Mouse (Mus musculus) CH12.LX (cell line): ENCODE results near the gene Adap1.

ENCODE experiments used
- CHD2 ChIP-seq: IDR thresholded peaks from 2 replicates; pipeline ENCODE4 v1.6.1; 2011; ENCODE audit warnings: low read length, improper control_type of control experiment
- CTCF ChIP-seq, 2 experiments: IDR thresholded peaks in 1 of 2; conservative IDR thresholded peaks in 1 of 2; 2 replicates each; pipeline ENCODE4 v1.5.1; 2011 to 2012; ENCODE audit warnings: low read depth in 2 of 2, low read length in 2 of 2, improper control_type of control experiment in 1 of 2, inconsistent platforms in 1 of 2, mild to moderate bottlenecking in 1 of 2, moderate library complexity in 1 of 2
- IRF4 ChIP-seq: IDR thresholded peaks from 2 replicates; pipeline ENCODE4 v1.6.1; 2014; ENCODE audit warnings: low read depth, mild to moderate bottlenecking, inconsistent platforms, low read length, improper control_type of control experiment
- MAFK ChIP-seq: IDR thresholded peaks from 2 replicates; pipeline ENCODE4 v1.6.1; 2011; ENCODE audit warnings: low read length, improper control_type of control experiment; ENCODE audit not compliant: insufficient replicate concordance
- MAX ChIP-seq: IDR thresholded peaks from 2 replicates; pipeline ENCODE4 v1.6.1; 2011; ENCODE audit warnings: low read length, improper control_type of control experiment
- MAZ ChIP-seq: IDR thresholded peaks from 2 replicates; pipeline ENCODE4 v1.6.1; 2012; ENCODE audit warnings: low read depth, mild to moderate bottlenecking, inconsistent platforms, low read length, improper control_type of control experiment, moderate library complexity
- MXI1 ChIP-seq: IDR thresholded peaks from 2 replicates; pipeline ENCODE4 v1.6.1; 2011; ENCODE audit warnings: mild to moderate bottlenecking, low read depth, low read length, improper control_type of control experiment
- MYC ChIP-seq: IDR thresholded peaks from 2 replicates; pipeline ENCODE4 v1.6.1; 2011; ENCODE audit warnings: low read depth, mild to moderate bottlenecking, improper control_type of control experiment, low read length
- POLR2A ChIP-seq: IDR thresholded peaks from 2 replicates; pipeline ENCODE4 v1.6.1; 2011; ENCODE audit warnings: low read depth, mild to moderate bottlenecking, improper control_type of control experiment, low read length
- POLR2AphosphoS2 ChIP-seq: IDR thresholded peaks from 2 replicates; pipeline ENCODE4 v1.6.1; 2011; ENCODE audit warnings: low read depth, low read length, improper control_type of control experiment
- SMC3 ChIP-seq: IDR thresholded peaks from 2 replicates; pipeline ENCODE4 v1.6.1; 2011; ENCODE audit warnings: low read depth, low read length, improper control_type of control experiment
- USF1 ChIP-seq: IDR thresholded peaks from 2 replicates; pipeline ENCODE4 v1.6.1; 2014; ENCODE audit warnings: low read depth, mild to moderate bottlenecking, inconsistent platforms, low read length, improper control_type of control experiment
- USF2 ChIP-seq: conservative IDR thresholded peaks from 2 replicates; pipeline ENCODE4 v1.6.1; 2011; ENCODE audit warnings: low read depth, low read length, improper control_type of control experiment

DNA sequence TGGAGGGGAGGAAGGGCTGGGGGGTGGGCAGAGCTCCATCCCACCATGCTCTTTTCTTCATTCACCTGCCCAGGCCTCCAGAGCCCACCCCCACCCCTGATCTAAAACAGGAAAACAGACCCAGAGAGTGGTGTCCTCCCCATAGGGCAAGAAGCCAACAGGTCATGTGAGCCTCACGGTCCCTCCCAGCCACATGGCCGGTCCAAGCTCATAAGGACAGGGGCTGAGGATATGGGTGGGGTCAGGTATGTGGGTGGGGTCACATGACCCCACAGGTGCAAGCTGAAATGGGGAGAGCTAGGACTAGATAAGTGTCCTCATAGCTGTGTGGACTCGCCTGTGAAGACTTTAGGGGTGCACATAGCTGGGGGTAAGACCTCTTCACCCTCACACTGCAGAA lies 13.0 kb upstream of the Adap1 start:
- TF ChIP-seq CTCF (conservative IDR thresholded peaks at IDR 0.05 in 1 of 2, IDR thresholded peaks at IDR 0.05 in 1 of 2; ENCODE audit: low read depth in 2 of 2, low read length in 2 of 2) (no peak), USF1 (no peak), MAX (no peak), CHD2 (no peak), MAFK (no peak), MAZ (no peak), SMC3 (no peak), POLR2A (no peak), MXI1 (no peak), POLR2AphosphoS2 (no peak), IRF4 (no peak), USF2 (no peak), MYC (no peak)
